18 mouse cellular contexts compared by ENCODE assay signal in the genomic region with DNA sequence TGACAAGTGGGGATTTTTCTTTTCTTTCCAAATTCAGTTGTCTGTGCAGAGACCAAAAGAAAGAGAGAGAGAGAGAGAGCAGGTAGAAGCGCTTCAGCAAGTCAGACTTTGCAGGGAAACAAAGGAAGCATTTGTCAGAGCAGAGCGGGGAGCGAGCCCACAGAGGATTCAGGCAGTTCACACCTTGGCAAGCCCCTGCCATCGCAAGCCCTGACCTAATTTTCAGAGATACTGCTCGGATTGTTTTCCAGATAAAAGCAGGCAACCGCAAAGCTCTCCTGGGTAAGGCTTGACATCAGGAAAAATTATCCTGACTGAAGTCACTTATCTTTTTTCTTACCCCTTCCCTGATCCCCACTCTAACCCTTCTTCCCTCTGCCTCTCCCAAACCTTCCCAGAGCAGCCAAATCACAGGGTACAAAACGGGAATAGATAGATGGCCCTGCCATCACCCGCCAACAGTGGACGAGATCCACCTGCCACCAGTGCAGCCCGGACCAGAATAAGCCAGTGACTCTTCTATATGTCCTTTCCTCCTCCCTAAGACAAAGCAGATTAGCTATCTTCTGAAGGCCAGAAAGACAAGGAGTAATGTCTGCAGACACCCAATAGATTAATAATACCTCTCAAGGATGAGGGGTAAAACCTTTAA.
DNase-seq lines count a peak whose midpoint lies in the region; ATAC-seq and TF ChIP-seq lines count a peak whose summit lies in the region.
"Had no signal": no experiment of that assay in that cellular context is flagged by ENCODE, and none has a peak within 500 bp of the region (broad histone marks: within the 10 kb centered on the region; RNA-seq: fewer than 3 reads in every experiment).

No protein-coding gene starts in this region.

- H3K9ac ChIP-seq in hindbrain, embryonic 13.5 days = no peak overlapping the region
- no peak overlapping the region for H3K9ac ChIP-seq in hindbrain, embryonic 12.5 days
- no peak overlapping the region; the same call in 1 of the 2 replicates for H3K9ac ChIP-seq in midbrain, embryonic 14.5 days (replicated peaks; ENCODE audit: low read length)
- H3K9ac ChIP-seq: intestine, embryonic 15.5 days; liver, embryonic 14.5 days; lung, embryonic 15.5 days; midbrain, embryonic 12.5 days had no signal

- H3K4me2 ChIP-seq in hindbrain, embryonic 13.5 days = no peak overlapping the region
- no peak overlapping the region for H3K4me2 ChIP-seq in hindbrain, embryonic 12.5 days (replicated peaks)
- no peak overlapping the region for H3K4me2 ChIP-seq in midbrain, embryonic 14.5 days (ENCODE audit: low read length)
- H3K4me2 ChIP-seq: heart, embryonic 11.5 days; intestine, embryonic 15.5 days; lung, embryonic 15.5 days; midbrain, embryonic 12.5 days had no signal

- 36% methylated on average over 10 of the region's 10 CpGs for WGBS in hindbrain, embryonic 13.5 days
- WGBS in hindbrain, embryonic 12.5 days = 39% methylated on average over 10 of the region's 10 CpGs
- 34% methylated on average over 10 of the region's 10 CpGs for WGBS in midbrain, embryonic 14.5 days

- 0 out of 2 replicates have a peak overlapping the region, but pooled peaks have one; percentile 3 for H3K27ac ChIP-seq in hindbrain, embryonic 13.5 days
- H3K27ac ChIP-seq in hindbrain, embryonic 12.5 days = no peak overlapping the region
- H3K27ac ChIP-seq in midbrain, embryonic 14.5 days (replicated peaks; ENCODE audit: low read depth, low read length) = no peak overlapping the region; the same call in 1 of the 2 replicates
- H3K27ac ChIP-seq in gastrocnemius, adult 2 months = no peak overlapping the region
- H3K27ac ChIP-seq: embryonic facial prominence, embryonic 10.5 days; intestine, embryonic 15.5 days; liver, embryonic 14.5 days; lung, embryonic 15.5 days; macrophage; midbrain, embryonic 12.5 days had no signal

- no peaks in the 10 kb centered on the region for H3K9me3 ChIP-seq in hindbrain, embryonic 13.5 days
- no peaks in the 10 kb centered on the region for H3K9me3 ChIP-seq in hindbrain, embryonic 12.5 days (replicated peaks)
- no peaks in the 10 kb centered on the region for H3K9me3 ChIP-seq in midbrain, embryonic 14.5 days (ENCODE audit: control insufficient read depth, low read length)
- H3K9me3 ChIP-seq: embryonic facial prominence, embryonic 10.5 days; intestine, embryonic 15.5 days; lung, embryonic 15.5 days; midbrain, embryonic 12.5 days had no signal

- no peak for TF ChIP-seq CTCF in gastrocnemius, adult 2 months (IDR thresholded peaks at IDR 0.05)

- intact Hi-C loops in gastrocnemius, adult 2 months (cut with DNase I) = no loop called here

- no peaks in the 10 kb centered on the region for H3K36me3 ChIP-seq in hindbrain, embryonic 13.5 days
- H3K36me3 ChIP-seq in hindbrain, embryonic 12.5 days = no peaks in the 10 kb centered on the region
- no peaks in the 10 kb centered on the region for H3K36me3 ChIP-seq in midbrain, embryonic 14.5 days (ENCODE audit: control insufficient read depth, insufficient read depth, low read length)
- H3K36me3 ChIP-seq: embryonic facial prominence, embryonic 10.5 days; intestine, embryonic 15.5 days; lung, embryonic 15.5 days; midbrain, embryonic 12.5 days had no signal

- no peak for ATAC-seq in hindbrain, embryonic 13.5 days (ENCODE audit: low FRiP score)
- no peak for ATAC-seq in hindbrain, embryonic 12.5 days (ENCODE audit: low FRiP score)
- no peak for ATAC-seq in midbrain, embryonic 14.5 days (ENCODE audit: low FRiP score, low TSS enrichment)
- ATAC-seq: intestine, embryonic 15.5 days had no signal

- H3K4me1 ChIP-seq in hindbrain, embryonic 13.5 days (replicated peaks) = peaks cover 15% of the 10 kb centered on the region; the same call in 1 of the 2 replicates
- H3K4me1 ChIP-seq in hindbrain, embryonic 12.5 days = no peaks in the 10 kb centered on the region; the same call in 1 of the 2 replicates
- H3K4me1 ChIP-seq in midbrain, embryonic 14.5 days (ENCODE audit: control insufficient read depth, insufficient read depth, low read length) = peaks cover 9% of the 10 kb centered on the region
- H3K4me1 ChIP-seq: intestine, embryonic 15.5 days; lung, embryonic 15.5 days had no signal

- no peaks in the 10 kb centered on the region for H3K27me3 ChIP-seq in hindbrain, embryonic 13.5 days
- no peaks in the 10 kb centered on the region for H3K27me3 ChIP-seq in hindbrain, embryonic 12.5 days
- H3K27me3 ChIP-seq in midbrain, embryonic 14.5 days (ENCODE audit: control insufficient read depth, insufficient read depth, low read length) = no peaks in the 10 kb centered on the region
- H3K27me3 ChIP-seq: intestine, embryonic 15.5 days; lung, embryonic 15.5 days; midbrain, embryonic 12.5 days had no signal

- H3K4me3 ChIP-seq in hindbrain, embryonic 13.5 days = no peak overlapping the region
- no peak overlapping the region for H3K4me3 ChIP-seq in hindbrain, embryonic 12.5 days
- H3K4me3 ChIP-seq in midbrain, embryonic 14.5 days (replicated peaks; ENCODE audit: low read depth, low read length) = no peak overlapping the region
- no peak overlapping the region for H3K4me3 ChIP-seq in gastrocnemius, adult 2 months
- H3K4me3 ChIP-seq: embryonic facial prominence, embryonic 10.5 days; intestine, embryonic 15.5 days; lung, embryonic 15.5 days; midbrain, embryonic 12.5 days had no signal

- DNase-seq in cerebellum, adult 11 months = peak; percentile 47
- DNase-seq in cerebellum, adult 8-10 months = peak; percentile 42
- DNase-seq in midbrain, embryonic 14.5 days = peak; percentile 34
- DNase-seq in gastrocnemius, adult 2 months = no peak
- DNase-seq in layer of hippocampus, postnatal 36 days = no peak
- DNase-seq: heart, postnatal 10 days; kidney, adult 9 months; kidney, postnatal 4 days; thymus, postnatal 14 days had no signal

Comparison
In these comparisons a context has a peak if more than half of its experiments do, and no peak if none do; other contexts are left out.
1. DNase-seq: peak in cerebellum, adult 11 months (single experiment), cerebellum, adult 8-10 months (single experiment) and midbrain, embryonic 14.5 days (single experiment); none in gastrocnemius, adult 2 months (single experiment) and layer of hippocampus, postnatal 36 days (0 of 2).